Mouse (Mus musculus) lung, postnatal 0 days (tissue): Measurements from ENCODE around the gene Elmsan1. TPM values are rescaled to one million over a fixed set of nuclear protein-coding genes. Genes with fewer than 3 reads are reported as not detected.

ENCODE experiments used
- ATAC-seq: fragments of 200-750 bp; cut with Nextera tagmentation; 2 replicates; pipeline ENCODE4 v1.8.0; 2017; ENCODE audit warnings: moderate library complexity
- DNase-seq: peaks from one replicate; pipeline ENCODE4 v3.0.0-alpha.2; 2016; ENCODE audit warnings: low spot score
- H3K27ac ChIP-seq: fragments of 300-500 bp; sonication (generic); 2 replicates; pipeline ENCODE4 v1.5.1; 2014; ENCODE audit warnings: antibody characterized with exemption, mild to moderate bottlenecking, low read length, mixed read lengths
- H3K27me3 ChIP-seq: fragments of 300-500 bp; sonication (generic); replicated peaks from 2 replicates; pipeline ENCODE4 v1.6.1; 2014; ENCODE audit warnings: low read length, mixed read lengths; ENCODE audit not compliant: insufficient read depth
- H3K36me3 ChIP-seq: fragments of 300-500 bp; sonication (generic); 2 replicates; pipeline ENCODE4 v1.6.1; 2014; ENCODE audit warnings: low read length, mixed read lengths; ENCODE audit not compliant: insufficient read depth
- H3K4me1 ChIP-seq: fragments of 300-500 bp; sonication (generic); 2 replicates; pipeline ENCODE4 v1.6.1; 2014; ENCODE audit warnings: antibody characterized with exemption, low read depth, low read length, mixed read lengths; ENCODE audit not compliant: insufficient read depth
- H3K4me2 ChIP-seq: fragments of 300-500 bp; sonication (generic); replicated peaks from 2 replicates; pipeline ENCODE4 v1.6.1; 2014; ENCODE audit warnings: low read depth, mild to moderate bottlenecking, low read length, moderate library complexity, mixed read lengths
- H3K4me3 ChIP-seq: fragments of 300-500 bp; sonication (generic); 2 replicates; pipeline ENCODE4 v1.5.1; 2014; ENCODE audit warnings: low read depth, low read length
- H3K9ac ChIP-seq: fragments of 300-500 bp; sonication (generic); replicated peaks from 2 replicates; pipeline ENCODE4 v1.6.1; 2014; ENCODE audit warnings: low read depth, mild to moderate bottlenecking
- H3K9me3 ChIP-seq: fragments of 300-500 bp; sonication (generic); 2 replicates; pipeline ENCODE4 v1.6.1; 2016; ENCODE audit warnings: low read length, mixed read lengths
- CTCF ChIP-seq: IDR thresholded peaks from 2 replicates; pipeline ENCODE4 v1.5.1; 2016; ENCODE audit warnings: antibody characterized with exemption, mild to moderate bottlenecking
- EP300 ChIP-seq: IDR thresholded peaks from 2 replicates; pipeline ENCODE4 v1.6.1; 2016; ENCODE audit warnings: antibody characterized with exemption, mild to moderate bottlenecking, control low read depth
- WGBS: fragments of 180-500 bp; shearing (Covaris S2); extraction: QIAGEN DNeasy Blood & Tissue Kit; methylation state at CpG from one replicate; pipeline ENCODE4 v1.1.7; 2014; 5-methylcytosine and 5-hydroxymethylcytosine counted together
- polyA plus RNA-seq: library from polyadenylated mRNA; unstranded; fragments of >200 nt; fragmentation: Nextera tagmentation; extraction: Ambion mirVana; gene quantifications from 2 replicates; pipeline ENCODE4 v1.2.1, GENCODE M21; 2015

Gene Elmsan1
- polyA plus RNA-seq, 1 experiment from 2014 or later, result 6.7 TPM

DNA sequence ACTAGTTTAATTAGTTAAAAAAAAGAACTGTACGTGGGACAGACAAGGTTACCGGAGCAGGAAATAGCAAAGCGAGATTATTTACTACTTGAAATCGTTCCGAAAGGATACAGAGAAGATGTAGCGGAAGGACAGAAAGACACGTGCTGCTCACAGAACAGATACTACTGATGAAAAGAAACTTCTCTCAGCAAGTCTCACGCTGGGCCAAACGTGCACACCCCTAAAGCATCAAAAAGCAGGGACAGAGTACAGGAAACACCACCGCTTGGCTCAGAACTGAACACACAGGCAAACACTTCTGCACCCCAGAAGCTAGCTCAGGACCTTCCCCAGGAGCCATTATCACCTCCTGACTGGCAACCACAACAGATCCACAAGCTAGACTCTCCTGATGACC is 48.1 kb downstream of the Elmsan1 start:
- Histone ChIP-seq H3K27me3 (no peaks in the 10 kb centered on the region), H3K9ac (no peak overlapping the region), H3K4me2 (no peak overlapping the region), H3K4me1 (peaks cover 29% of the 10 kb centered on the region), H3K36me3 (peaks cover 26% of the 10 kb centered on the region), H3K27ac (no peak overlapping the region), H3K9me3 (no peaks in the 10 kb centered on the region), H3K4me3 (no peak overlapping the region)
- ATAC-seq, result no peak
- TF ChIP-seq CTCF (no peak), EP300 (no peak)
- DNase-seq, result no peak
- 77% methylated on average over 10 of the region's 10 CpGs for WGBS

DNA sequence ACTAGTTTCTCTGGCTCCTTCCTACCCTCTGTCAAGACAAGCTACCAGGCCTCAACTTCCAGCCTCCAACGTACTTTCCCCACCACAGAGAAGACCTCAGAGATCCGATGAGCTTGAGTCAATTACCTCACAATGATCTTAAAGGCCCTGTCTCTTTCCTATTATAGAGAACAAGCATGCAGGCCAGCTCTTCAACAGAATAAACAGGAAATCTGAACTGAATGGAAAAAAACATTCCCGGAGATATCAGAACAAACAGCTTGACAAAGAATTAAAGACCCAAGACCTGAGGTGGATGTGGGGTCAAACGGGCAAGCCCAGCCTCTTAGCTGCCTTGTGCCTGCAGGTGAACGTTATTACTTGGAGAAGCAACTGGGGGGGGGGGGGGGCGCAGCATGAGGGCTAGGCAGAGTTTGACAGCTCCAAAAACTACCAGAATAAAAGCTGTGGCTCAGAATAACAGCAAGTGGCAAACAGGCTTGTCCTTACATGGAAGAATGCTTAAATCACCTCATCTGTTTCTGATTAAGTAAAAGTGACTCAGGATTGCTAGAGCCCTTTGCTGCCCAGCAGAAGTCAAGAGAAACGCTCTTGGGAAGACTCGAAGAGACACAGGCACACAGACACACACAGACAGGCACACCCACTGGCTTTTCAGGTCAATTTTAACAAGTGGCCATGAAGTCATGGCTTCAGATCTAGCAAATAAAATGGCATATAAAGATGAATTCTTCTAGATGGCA is 52.9 kb downstream of the Elmsan1 start:
- DNase-seq (peak; percentile 55), ATAC-seq (peak; percentile 27)
- peaks cover 10% of the 10 kb centered on the region; the same call in 1 of the 2 replicates for H3K4me1 ChIP-seq
- H3K27me3 ChIP-seq, result no peaks in the 10 kb centered on the region
- H3K4me3 ChIP-seq, result no peak overlapping the region
- H3K27ac ChIP-seq, result peak overlapping the region; percentile 60; the same call in 1 of the 2 replicates
- H3K4me2 ChIP-seq, result no peak overlapping the region
- H3K9me3 ChIP-seq, result no peaks in the 10 kb centered on the region
- WGBS, result 29% methylated on average over 8 of the region's 8 CpGs
- H3K9ac ChIP-seq, result no peak overlapping the region
- H3K36me3 ChIP-seq, result no peaks in the 10 kb centered on the region
- TF ChIP-seq EP300 (peak; percentile 90), CTCF (no peak)

DNA sequence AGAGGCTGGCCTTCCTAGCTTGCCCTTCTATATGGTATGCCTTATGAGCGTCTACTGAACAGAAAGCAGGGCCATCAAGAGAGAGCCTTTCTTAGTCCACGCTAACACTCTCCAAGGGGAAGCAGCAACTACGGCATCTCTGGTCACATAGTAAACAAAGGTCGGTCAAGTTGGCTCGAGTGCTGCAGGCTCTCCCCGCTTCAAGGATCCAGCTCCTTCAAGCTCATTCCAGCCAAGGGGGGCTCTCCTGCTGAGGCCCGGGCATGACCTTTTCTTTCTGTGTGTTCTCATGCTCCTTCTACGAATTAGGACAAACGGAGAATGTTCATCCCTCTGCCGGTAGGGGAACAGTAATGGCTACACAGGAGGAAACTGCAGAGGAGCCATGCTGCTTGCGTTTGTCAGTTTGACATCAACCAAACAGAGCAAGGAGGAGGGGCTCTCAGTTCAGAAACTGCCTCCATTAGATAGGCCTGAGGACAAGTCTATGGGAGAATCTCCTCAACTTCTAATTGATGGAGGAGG is 55.0 kb downstream of the Elmsan1 start:
- Histone ChIP-seq H3K9me3 (no peaks in the 10 kb centered on the region), H3K4me2 (no peak overlapping the region), H3K4me3 (no peak overlapping the region), H3K27me3 (no peaks in the 10 kb centered on the region), H3K36me3 (peaks cover 10% of the 10 kb centered on the region; the same call in 1 of the 2 replicates), H3K4me1 (peaks cover 10% of the 10 kb centered on the region; the same call in 1 of the 2 replicates), H3K9ac (no peak overlapping the region), H3K27ac (peak overlapping the region; percentile 28; the same call in 1 of the 2 replicates)
- WGBS, result 53% methylated on average over 11 of the region's 11 CpGs
- DNase-seq (peak; percentile 68), ATAC-seq (peak; percentile 56)
- TF ChIP-seq EP300 (no peak), CTCF (peak; percentile 32; the same call in 1 of the 2 replicates)

DNA sequence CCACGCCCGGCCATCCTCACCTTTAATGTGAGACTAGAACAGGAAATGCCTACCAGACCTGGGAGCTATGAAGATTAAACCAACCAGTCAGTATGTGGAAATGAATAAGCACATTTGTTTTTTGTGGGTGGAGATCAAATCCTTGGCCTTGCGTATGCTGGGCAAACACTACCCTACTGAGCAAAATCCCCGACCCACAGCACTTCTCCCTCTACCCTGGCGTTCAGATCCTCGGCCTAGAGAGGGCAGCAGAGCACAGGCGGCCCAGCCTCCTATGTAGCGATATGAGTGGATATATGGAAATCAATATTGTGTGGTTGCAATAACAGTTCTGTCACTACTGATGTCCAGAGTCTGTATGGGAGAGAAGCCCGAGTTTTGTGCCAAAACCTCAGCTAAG is 55.5 kb downstream of the Elmsan1 start:
- ATAC-seq (peak; percentile 61), DNase-seq (peak; percentile 66)

DNA sequence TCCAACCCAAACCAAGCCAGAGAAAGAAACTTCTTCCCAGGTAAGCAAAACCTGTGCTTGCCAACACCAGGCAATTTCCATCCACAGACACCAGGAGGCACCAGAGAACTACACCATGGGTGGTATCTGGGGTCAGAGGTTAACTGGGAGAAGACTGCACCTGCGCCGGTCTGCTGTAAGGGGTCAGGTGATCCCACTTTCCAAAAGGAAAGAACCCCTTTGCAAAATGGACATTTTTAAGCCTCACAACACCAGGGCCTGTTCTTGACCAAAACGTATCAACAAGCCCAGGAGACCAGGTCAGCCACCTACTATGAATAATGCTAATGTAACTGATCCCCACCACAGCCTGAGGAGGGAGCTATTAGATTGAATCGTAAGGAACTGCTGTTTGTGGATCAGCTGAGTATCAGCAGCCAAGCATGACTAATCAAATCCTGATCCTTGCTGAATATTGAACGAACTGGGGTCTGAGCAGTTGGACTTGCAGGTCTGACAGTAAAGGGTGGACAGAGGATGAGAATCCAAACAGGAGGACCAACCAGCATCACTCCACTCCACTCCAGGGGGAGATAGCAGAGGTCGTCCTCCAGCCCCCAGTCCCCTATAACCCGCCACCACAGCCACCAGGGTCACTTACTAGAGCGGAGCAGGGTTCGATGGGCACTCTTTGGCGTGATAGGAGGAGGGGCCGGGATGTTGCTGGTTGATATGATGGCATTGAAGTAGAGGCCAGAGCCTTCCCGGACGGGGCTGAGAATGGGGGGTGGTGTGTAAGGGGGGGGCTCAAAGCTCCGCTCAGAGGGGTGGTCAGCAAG is 56.9 kb downstream of the Elmsan1 start:
- TF ChIP-seq EP300 (no peak), CTCF (peak; percentile 76)
- Histone ChIP-seq H3K27me3 (no peaks in the 10 kb centered on the region), H3K4me3 (no peak overlapping the region), H3K9ac (no peak overlapping the region), H3K27ac (0 out of 2 replicates have a peak overlapping the region, but pooled peaks have one; percentile 32), H3K4me2 (no peak overlapping the region), H3K36me3 (peaks cover 23% of the 10 kb centered on the region), H3K4me1 (peaks cover 10% of the 10 kb centered on the region; the same call in 1 of the 2 replicates), H3K9me3 (no peaks in the 10 kb centered on the region)
- 74% methylated on average over 14 of the region's 14 CpGs for WGBS
- DNase-seq (peak; percentile 76), ATAC-seq (peak; percentile 34; the same call in 1 of the 2 replicates)

More for the DNA sequence above, 55.5 kb downstream of the Elmsan1 start:
- no peak overlapping the region for H3K9ac ChIP-seq
- H3K27ac ChIP-seq, result peak overlapping the region; percentile 28; the same call in 1 of the 2 replicates
- TF ChIP-seq CTCF (peak; percentile 88), EP300 (no peak)
- no peak overlapping the region for H3K4me3 ChIP-seq
- H3K27me3 ChIP-seq, result no peaks in the 10 kb centered on the region
- H3K36me3 ChIP-seq, result peaks cover 15% of the 10 kb centered on the region; the same call in 1 of the 2 replicates
- H3K9me3 ChIP-seq, result no peaks in the 10 kb centered on the region
- WGBS, result 72% methylated on average over 9 of the region's 9 CpGs
- H3K4me1 ChIP-seq, result peaks cover 10% of the 10 kb centered on the region; the same call in 1 of the 2 replicates
- H3K4me2 ChIP-seq, result no peak overlapping the region

DNA sequence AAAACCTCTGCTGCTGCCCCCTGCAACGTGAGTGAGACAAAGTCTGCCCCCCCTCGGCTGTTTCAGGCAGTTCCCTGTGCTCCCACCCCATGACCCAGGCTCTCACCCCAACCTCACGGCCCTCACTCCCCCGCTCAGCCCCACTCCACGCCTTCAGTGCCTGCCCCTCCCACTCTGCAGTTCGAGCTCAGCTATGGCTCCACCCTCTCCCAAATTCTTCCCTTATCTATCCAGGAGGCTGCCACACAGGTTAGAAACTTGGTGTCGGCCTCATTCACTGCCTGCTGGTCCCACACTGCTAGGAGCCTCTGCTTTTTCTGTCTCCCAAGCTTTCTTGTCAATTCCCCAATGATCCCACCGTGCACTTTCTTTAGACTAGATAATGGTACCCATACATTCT is 57.6 kb downstream of the Elmsan1 start:
- Histone ChIP-seq H3K4me1 (peaks cover 10% of the 10 kb centered on the region; the same call in 1 of the 2 replicates), H3K4me2 (no peak overlapping the region), H3K4me3 (no peak overlapping the region), H3K9ac (no peak overlapping the region), H3K36me3 (peaks cover 30% of the 10 kb centered on the region), H3K27ac (no peak overlapping the region), H3K27me3 (no peaks in the 10 kb centered on the region), H3K9me3 (no peaks in the 10 kb centered on the region)
- peak; percentile 42 for ATAC-seq
- TF ChIP-seq CTCF (no peak), EP300 (no peak)
- no peak for DNase-seq
- WGBS, result 36% methylated on average over 8 of the region's 8 CpGs
